Mouse (Mus musculus) embryonic facial prominence, embryonic 15.5 days (tissue): Measurements from ENCODE around the gene Supt20. TPM values are rescaled to one million over a fixed set of nuclear protein-coding genes. Genes with fewer than 3 reads are reported as not detected.

Experiments
- ATAC-seq: fragments of 200-750 bp; cut with Nextera tagmentation; 2 replicates; pipeline ENCODE4 v1.8.0; 2017; ENCODE audit warnings: low read depth, moderate TSS enrichment; ENCODE audit not compliant: insufficient number of reproducible peaks, low FRiP score, low TSS enrichment
- H3K27ac ChIP-seq: fragments of 300-500 bp; sonication (generic); replicated peaks from 2 replicates; pipeline ENCODE4 v1.5.1; 2015; ENCODE audit warnings: mild to moderate bottlenecking, inconsistent platforms
- H3K27me3 ChIP-seq: fragments of 300-500 bp; sonication (generic); 2 replicates; pipeline ENCODE4 v1.6.1; 2015; ENCODE audit warnings: inconsistent platforms
- H3K36me3 ChIP-seq: fragments of 300-500 bp; sonication (generic); 2 replicates; pipeline ENCODE4 v1.6.1; 2015; ENCODE audit warnings: mild to moderate bottlenecking, inconsistent platforms
- H3K4me1 ChIP-seq: fragments of 300-500 bp; sonication (generic); 2 replicates; pipeline ENCODE4 v1.6.1; 2015; ENCODE audit warnings: inconsistent platforms
- H3K4me2 ChIP-seq: fragments of 300-500 bp; sonication (generic); replicated peaks from 2 replicates; pipeline ENCODE4 v1.6.1; 2015; ENCODE audit warnings: mild to moderate bottlenecking, inconsistent platforms
- H3K4me3 ChIP-seq: fragments of 300-500 bp; sonication (generic); replicated peaks from 2 replicates; pipeline ENCODE4 v1.5.1; 2015; ENCODE audit warnings: mild to moderate bottlenecking, inconsistent platforms
- H3K9ac ChIP-seq: fragments of 300-500 bp; sonication (generic); 2 replicates; pipeline ENCODE4 v1.6.1; 2015; ENCODE audit warnings: inconsistent platforms
- H3K9me3 ChIP-seq: fragments of 300-500 bp; sonication (generic); replicated peaks from 2 replicates; pipeline ENCODE4 v1.6.1; 2016; ENCODE audit warnings: inconsistent platforms
- WGBS: fragments of 180-500 bp; shearing (Covaris S2); methylation state at CpG from one replicate; pipeline ENCODE4 v1.1.7; 2015; 5-methylcytosine and 5-hydroxymethylcytosine counted together
- polyA plus RNA-seq: library from polyadenylated mRNA; unstranded; fragments of >200 nt; fragmentation: Nextera tagmentation; extraction: Ambion mirVana; gene quantifications from 2 replicates; pipeline ENCODE4 v1.2.1, GENCODE M21; 2015

The Supt20 gene
- 94.0 and 107 TPM in 2 replicates for polyA plus RNA-seq

DNA sequence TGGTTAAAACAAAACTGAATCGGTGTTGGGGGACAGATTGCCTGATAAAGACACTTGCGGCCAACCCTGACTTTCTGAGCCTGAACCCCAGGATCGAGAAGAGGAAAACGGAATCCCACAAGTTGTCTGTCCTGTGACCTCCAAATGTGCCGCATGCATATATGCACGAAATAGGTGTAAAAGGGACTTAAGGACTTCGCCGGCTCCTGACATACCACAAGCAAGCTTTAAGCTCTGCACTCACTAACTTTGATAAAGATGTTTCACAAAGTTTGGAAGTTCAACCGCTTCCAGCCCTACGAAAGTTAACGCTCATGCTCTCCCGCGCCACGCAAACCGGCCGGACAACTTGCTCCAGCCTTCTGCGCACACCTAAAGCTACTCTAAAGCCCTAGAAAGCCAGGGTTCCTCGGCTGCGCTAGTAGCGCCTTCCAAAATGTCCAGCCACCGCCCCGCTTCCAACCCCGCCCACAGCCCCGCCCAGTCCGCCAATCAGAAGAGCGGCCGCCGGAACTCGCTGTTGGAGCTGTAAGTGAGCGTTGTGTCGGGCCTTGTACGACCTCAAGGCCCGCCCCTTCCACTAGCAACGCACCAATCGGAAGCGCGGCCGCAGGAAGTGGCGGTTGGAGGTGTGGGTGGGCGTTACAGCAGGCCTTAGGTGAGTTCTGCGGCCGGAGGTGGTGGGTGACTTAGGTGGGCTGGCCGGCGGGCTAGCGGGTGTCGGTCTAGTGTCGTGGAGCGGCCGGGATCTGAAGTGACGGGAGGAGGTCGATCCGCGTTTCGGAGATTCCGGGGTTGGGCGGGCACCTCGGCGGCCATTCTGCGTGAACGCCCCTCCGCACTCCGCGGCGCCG is at the start of gene Supt20:
TSS of gene Supt20 (plus strand) at position 606 of the 854 bp plus-strand sequence.
- Histone ChIP-seq H3K4me3 (peak within 1 kb of the TSS; percentile 79), H3K9me3 (no peaks in the 10 kb centered on the region), H3K4me2 (peak within 1 kb of the TSS; percentile 75), H3K36me3 (peaks cover 17% of the 10 kb centered on the region; the same call in 1 of the 2 replicates), H3K27ac (peak within 1 kb of the TSS; percentile 93), H3K4me1 (peaks cover 6% of the 10 kb centered on the region; the same call in 1 of the 2 replicates), H3K27me3 (no peaks in the 10 kb centered on the region), H3K9ac (peak within 1 kb of the TSS; percentile 58)
- ATAC-seq: peak; percentile 99
- WGBS: under 1% methylated on average over 65 of the region's 65 CpGs

DNA sequence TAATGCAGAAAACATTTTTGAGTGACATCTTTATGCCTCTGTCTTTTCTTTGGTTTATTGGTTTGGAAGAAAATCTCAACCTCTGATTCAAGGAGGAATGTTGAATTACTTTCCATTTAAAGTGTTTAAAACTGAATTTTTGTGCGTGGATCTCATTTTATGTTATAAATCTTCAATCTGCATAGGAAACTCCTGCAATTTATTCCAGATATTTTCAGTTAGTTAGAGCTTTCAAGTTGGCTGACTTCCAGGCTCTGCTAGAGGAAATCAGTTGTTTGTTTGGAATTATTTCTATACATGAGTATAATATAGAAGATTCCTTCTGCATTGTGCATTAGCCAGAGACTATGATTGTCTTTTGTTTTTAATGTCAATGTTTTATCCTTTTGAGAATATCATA is 49.8 kb upstream of the Supt20 start:
- Histone ChIP-seq H3K27ac (no peak overlapping the region), H3K9ac (no peak overlapping the region), H3K27me3 (no peaks in the 10 kb centered on the region), H3K4me1 (peaks cover 10% of the 10 kb centered on the region), H3K4me3 (no peak overlapping the region), H3K36me3 (no peaks in the 10 kb centered on the region), H3K4me2 (no peak overlapping the region), H3K9me3 (no peaks in the 10 kb centered on the region)
- WGBS: 41% methylated on average over 1 of the region's 1 CpGs
- ATAC-seq: no peak

DNA sequence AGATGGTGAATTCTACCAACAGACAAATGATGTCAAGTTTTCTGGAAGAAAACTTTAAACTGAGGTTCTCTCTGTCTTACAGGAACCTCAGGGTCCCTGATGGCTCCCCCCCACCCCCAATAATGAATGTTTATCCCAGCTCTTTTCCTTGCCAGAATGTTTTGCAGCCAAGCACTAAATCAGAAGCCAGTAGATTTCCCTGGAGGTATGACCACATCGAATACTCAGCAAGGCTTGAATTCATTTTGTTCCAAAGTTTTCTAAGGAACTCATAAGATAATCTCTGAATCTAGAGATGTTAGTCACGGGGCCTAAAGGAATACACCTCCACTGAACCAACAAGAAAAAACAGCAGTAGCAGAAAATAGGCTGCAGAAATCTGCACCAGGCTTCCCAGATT is 45.0 kb upstream of the Supt20 start:
- WGBS: 26% methylated on average over 2 of the region's 2 CpGs
- H3K4me2 ChIP-seq: no peak overlapping the region
- peak overlapping the region; percentile 76 for H3K27ac ChIP-seq
- ATAC-seq: peak; percentile 77; the same call in 1 of the 2 replicates
- no peaks in the 10 kb centered on the region for H3K36me3 ChIP-seq
- H3K9me3 ChIP-seq: no peaks in the 10 kb centered on the region
- H3K4me1 ChIP-seq: peaks cover 27% of the 10 kb centered on the region
- H3K9ac ChIP-seq: no peak overlapping the region
- H3K4me3 ChIP-seq: no peak overlapping the region
- H3K27me3 ChIP-seq: no peaks in the 10 kb centered on the region

GRCm38 (mm10) chr3:54651576-54651975 is 41.0 kb upstream of the Supt20 start:
- no peaks in the 10 kb centered on the region for H3K27me3 ChIP-seq
- no peaks in the 10 kb centered on the region for H3K9me3 ChIP-seq
- H3K36me3 ChIP-seq: no peaks in the 10 kb centered on the region
- no peak for ATAC-seq
- no peak overlapping the region for H3K4me3 ChIP-seq
- peaks cover 25% of the 10 kb centered on the region for H3K4me1 ChIP-seq
- H3K27ac ChIP-seq: peak overlapping the region; percentile 28; the same call in 1 of the 2 replicates
- H3K4me2 ChIP-seq: no peak overlapping the region
- WGBS: 38% methylated on average over 4 of the region's 4 CpGs
- no peak overlapping the region for H3K9ac ChIP-seq

DNA sequence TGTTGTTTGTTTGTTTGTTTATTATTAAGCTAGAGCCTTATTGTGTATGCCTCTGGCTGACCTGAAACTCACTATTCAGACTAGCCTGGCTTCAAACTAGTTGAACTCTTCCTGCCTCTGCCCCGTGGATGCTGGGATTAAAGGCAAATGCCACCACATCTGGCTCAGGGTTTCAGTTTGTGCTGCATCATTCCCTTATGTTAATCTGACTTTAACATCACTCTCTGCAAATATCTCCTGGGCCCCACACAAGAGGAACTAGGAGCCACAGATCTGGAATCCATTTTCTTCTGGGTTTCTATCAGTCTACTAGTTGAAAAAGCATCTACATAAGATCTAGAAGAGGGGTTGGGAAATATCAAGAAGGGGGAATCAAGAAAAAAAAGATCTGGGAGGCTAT is 38.4 kb upstream of the Supt20 start:
- Histone ChIP-seq H3K27me3 (no peaks in the 10 kb centered on the region), H3K27ac (no peak overlapping the region), H3K4me3 (no peak overlapping the region), H3K4me1 (0 out of 2 replicates have a peak, but pooled peaks cover 13% of the 10 kb centered on the region), H3K4me2 (no peak overlapping the region), H3K9me3 (no peaks in the 10 kb centered on the region), H3K36me3 (no peaks in the 10 kb centered on the region), H3K9ac (no peak overlapping the region)
- no peak for ATAC-seq
- WGBS: 73% methylated on average over 1 of the region's 1 CpGs

DNA sequence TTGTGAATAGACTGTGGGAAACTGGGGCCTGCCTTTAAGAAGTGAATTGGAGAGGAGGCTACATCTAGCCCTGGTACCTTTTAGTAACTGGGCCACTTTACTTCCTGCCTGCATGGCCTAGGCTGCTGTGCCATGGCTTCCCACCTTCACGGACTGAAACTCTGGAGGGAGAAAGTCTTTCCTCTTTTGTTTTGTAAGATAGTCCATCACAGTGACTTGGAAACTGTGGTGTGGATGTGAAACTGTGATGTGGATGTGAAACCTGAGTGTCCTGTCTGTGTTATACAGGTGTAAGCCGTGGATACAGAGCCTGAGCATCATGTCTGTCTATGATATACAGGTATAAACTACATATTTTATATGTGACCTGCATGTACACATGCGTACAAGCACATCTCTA is 35.5 kb upstream of the Supt20 start:
- no peaks in the 10 kb centered on the region for H3K36me3 ChIP-seq
- no peak overlapping the region for H3K9ac ChIP-seq
- H3K9me3 ChIP-seq: no peaks in the 10 kb centered on the region
- H3K4me1 ChIP-seq: 0 out of 2 replicates have a peak, but pooled peaks cover 7% of the 10 kb centered on the region
- H3K27ac ChIP-seq: no peak overlapping the region
- no peak overlapping the region for H3K4me3 ChIP-seq
- WGBS: 80% methylated on average over 3 of the region's 3 CpGs
- no peak overlapping the region for H3K4me2 ChIP-seq
- ATAC-seq: no peak
- H3K27me3 ChIP-seq: no peaks in the 10 kb centered on the region

DNA sequence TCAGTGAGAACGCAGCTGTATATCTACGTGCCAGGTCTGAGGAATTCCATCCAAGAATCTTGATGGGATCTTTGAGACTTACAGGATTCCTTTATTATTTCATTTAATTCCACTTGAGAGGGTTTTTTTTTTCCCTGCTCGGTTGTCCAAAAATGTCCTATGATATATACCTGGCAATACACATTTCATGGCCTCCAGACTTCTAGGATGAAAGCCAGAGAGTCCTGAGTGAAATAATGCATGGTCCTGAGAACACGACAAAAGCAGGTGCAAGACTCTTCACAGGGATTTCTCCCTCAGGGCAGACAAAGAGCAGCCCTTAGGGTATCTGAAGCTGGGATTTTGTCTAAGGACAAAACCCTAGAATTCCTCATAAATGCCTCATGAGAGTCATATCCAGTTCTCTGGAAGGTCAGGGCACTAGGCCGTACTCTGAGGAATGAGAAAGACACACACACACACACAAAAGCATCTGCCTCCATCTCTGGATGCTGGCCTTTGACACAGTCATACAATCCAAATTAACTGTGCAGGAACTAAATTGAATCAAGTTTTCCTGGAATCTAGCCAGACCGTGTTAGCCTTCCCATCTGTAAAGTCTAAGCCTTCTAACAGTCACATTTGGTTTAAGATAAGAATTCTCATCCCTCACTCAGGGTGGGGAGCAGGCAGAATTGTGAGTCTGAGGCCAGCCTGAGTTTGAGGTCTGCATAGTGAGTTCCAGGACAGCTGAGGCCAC is 34.5 kb upstream of the Supt20 start:
- H3K9ac ChIP-seq: no peak overlapping the region
- no peaks in the 10 kb centered on the region for H3K27me3 ChIP-seq
- no peak overlapping the region for H3K4me2 ChIP-seq
- WGBS: 48% methylated on average over 6 of the region's 6 CpGs
- H3K36me3 ChIP-seq: no peaks in the 10 kb centered on the region
- peak overlapping the region; percentile 55; the same call in 1 of the 2 replicates for H3K27ac ChIP-seq
- H3K9me3 ChIP-seq: no peaks in the 10 kb centered on the region
- ATAC-seq: peak; percentile 65; the same call in 1 of the 2 replicates
- H3K4me3 ChIP-seq: no peak overlapping the region
- H3K4me1 ChIP-seq: 0 out of 2 replicates have a peak, but pooled peaks cover 7% of the 10 kb centered on the region

- no peak overlapping the region for H3K4me2 ChIP-seq
- H3K4me3 ChIP-seq: no peak overlapping the region
- H3K36me3 ChIP-seq: no peaks in the 10 kb centered on the region
- 91% methylated on average over 2 of the region's 2 CpGs for WGBS
- no peak overlapping the region for H3K27ac ChIP-seq
- no peaks in the 10 kb centered on the region for H3K27me3 ChIP-seq
- H3K9ac ChIP-seq: no peak overlapping the region
- ATAC-seq: no peak
- no peaks in the 10 kb centered on the region for H3K9me3 ChIP-seq
- 0 out of 2 replicates have a peak, but pooled peaks cover 7% of the 10 kb centered on the region for H3K4me1 ChIP-seq
Observed at GRCm38 (mm10) chr3:54659736-54660135, 32.9 kb upstream of the Supt20 start.

DNA sequence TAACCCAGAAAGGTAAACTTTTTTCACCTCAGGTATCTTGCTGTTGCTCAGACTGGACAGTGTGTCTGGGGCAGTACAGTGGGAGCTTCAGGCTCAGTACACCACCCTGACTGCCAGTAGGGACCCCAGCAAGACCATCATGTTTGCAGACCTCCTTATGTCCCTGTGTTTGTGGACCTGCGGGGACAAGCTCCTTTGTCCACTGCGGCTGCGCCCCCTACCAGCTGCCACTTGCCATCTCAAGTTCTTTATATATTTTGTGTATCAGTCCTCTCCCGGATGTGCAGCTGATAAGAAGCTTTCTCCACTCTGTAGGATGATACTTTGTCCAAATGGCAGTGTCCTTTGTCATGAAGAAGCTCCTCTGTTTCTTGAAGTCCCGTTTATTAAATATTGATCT is 30.2 kb upstream of the Supt20 start:
- 62% methylated on average over 5 of the region's 5 CpGs for WGBS
- no peak overlapping the region for H3K9ac ChIP-seq
- H3K4me3 ChIP-seq: no peak overlapping the region
- H3K36me3 ChIP-seq: no peaks in the 10 kb centered on the region
- H3K27me3 ChIP-seq: no peaks in the 10 kb centered on the region
- H3K9me3 ChIP-seq: no peaks in the 10 kb centered on the region
- H3K4me2 ChIP-seq: no peak overlapping the region
- H3K27ac ChIP-seq: no peak overlapping the region
- no peak for ATAC-seq
- H3K4me1 ChIP-seq: 0 out of 2 replicates have a peak, but pooled peaks cover 6% of the 10 kb centered on the region

- 51% methylated on average over 3 of the region's 3 CpGs for WGBS
- Histone ChIP-seq H3K9ac (no peak overlapping the region), H3K4me1 (peaks cover 7% of the 10 kb centered on the region; the same call in 1 of the 2 replicates), H3K4me2 (no peak overlapping the region), H3K4me3 (no peak overlapping the region), H3K9me3 (no peaks in the 10 kb centered on the region), H3K27me3 (no peaks in the 10 kb centered on the region), H3K27ac (no peak overlapping the region), H3K36me3 (no peaks in the 10 kb centered on the region)
- ATAC-seq: no peak
Observed at GRCm38 (mm10) chr3:54668141-54668540, 24.5 kb upstream of the Supt20 start.

GRCm38 (mm10) chr3:54668722-54669121 is 23.9 kb upstream of the Supt20 start:
- no peaks in the 10 kb centered on the region for H3K27me3 ChIP-seq
- H3K9me3 ChIP-seq: no peaks in the 10 kb centered on the region
- H3K36me3 ChIP-seq: no peaks in the 10 kb centered on the region
- no peak overlapping the region for H3K4me2 ChIP-seq
- no peak for ATAC-seq
- WGBS: 83% methylated on average over 6 of the region's 6 CpGs
- H3K4me1 ChIP-seq: peaks cover 11% of the 10 kb centered on the region; the same call in 1 of the 2 replicates
- H3K4me3 ChIP-seq: no peak overlapping the region
- no peak overlapping the region for H3K9ac ChIP-seq
- no peak overlapping the region for H3K27ac ChIP-seq
